Mouse (Mus musculus) kidney, postnatal 10 days (tissue): ENCODE data around the gene Slc22a14.

Source experiments
- DNase-seq: peaks from one replicate; pipeline ENCODE4 v3.0.0; 2021; ENCODE audit warnings: mixed read lengths

The Slc22a14 gene

DNA sequence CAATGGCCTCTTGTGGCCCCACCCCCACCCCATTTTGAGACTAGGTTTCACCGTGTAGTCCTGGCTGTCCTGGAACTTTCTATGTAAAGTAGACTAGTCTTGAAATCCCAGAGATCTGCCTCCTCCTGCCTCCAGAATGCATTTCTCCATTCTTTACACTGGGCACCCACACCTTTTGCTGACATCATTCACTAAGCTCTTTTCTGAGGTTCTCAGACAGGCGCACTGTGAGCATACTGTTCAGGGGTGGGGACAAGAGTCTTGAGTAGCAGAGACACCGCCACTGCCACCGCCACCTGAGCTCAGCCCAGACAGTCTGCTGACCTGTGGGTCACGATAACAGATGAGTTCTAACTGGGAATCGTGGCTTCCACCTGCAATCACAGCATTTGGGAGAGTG, 9.4 kb downstream of the Slc22a14 start:
- no peak for DNase-seq

DNA sequence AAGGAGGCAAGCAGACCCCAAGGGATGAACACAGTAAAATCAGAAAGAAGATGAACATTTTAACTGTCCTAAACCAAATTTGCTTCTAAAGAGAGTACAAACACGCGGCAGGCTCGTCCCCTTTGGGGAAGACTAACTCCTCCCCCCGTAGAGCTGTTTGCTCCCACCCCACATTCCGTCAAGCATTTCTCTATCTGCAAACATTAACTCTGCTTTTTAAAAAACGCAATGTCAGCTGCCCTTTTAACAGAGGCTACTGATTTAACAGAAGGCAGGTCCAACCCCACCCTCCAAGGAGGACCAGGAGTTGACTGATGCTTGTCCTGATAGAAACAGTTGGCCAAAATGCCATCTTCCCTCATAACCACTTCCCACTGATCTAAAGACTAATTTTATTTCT, 11.4 kb downstream of the Slc22a14 start:
- DNase-seq: peak; percentile 28

DNA sequence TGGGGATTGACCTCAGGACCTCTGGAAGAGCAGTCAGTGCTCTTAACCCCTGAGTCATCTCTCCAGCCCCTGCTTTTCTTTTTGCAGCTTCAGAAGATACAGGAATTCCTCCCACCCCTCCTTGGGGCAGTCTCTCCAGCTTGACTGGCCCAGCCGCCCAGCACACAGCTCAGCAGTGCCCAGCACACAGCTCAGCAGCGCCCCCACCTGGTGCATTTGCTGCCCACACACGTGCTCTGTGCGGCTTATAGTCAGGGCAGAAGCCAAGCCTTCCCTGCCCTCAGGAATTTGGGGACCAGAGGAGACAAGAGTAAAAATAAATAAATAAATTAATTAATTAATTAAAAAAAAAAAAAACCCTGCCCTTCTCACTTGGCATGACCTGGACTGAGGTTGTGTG, 13.3 kb downstream of the Slc22a14 start:
- DNase-seq: peak; percentile 92

DNA sequence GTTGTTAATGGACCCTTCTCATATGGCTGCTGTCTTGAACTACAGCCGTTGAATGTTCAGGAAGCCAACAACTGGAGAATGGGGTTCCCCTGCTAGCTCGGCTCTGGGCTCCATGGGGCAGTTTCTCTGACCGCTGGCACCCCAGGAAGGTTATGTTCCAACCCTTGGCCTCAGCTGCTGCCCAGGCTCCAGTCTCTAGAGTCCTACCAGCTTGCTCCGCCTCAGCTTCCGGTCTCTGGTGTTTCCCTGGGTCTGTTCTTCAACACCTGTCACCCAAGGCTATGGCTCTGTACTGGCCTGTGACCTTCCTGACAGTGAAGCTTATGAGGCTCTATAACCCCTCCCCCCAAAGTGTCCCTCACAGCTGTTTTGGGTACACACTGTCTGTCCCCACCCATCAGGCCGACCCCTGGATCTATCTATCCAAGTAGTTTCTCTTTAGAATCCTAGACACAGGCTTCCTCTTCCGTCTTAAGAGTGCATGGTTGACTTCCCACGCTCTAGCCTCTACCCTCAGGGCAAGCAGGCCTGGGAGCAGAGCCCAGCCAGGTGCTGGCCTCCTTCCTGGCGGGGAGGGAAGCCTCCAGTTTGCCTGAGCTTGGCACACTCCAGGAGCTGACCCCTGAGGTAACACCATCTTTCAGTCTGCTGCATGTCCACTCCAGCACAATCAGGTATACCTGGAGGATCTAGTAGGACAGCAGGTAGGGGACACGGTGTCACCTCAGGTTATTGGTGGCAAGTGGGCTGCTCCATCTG, 14.2 kb downstream of the Slc22a14 start:
- peak; percentile 42 for DNase-seq

DNA sequence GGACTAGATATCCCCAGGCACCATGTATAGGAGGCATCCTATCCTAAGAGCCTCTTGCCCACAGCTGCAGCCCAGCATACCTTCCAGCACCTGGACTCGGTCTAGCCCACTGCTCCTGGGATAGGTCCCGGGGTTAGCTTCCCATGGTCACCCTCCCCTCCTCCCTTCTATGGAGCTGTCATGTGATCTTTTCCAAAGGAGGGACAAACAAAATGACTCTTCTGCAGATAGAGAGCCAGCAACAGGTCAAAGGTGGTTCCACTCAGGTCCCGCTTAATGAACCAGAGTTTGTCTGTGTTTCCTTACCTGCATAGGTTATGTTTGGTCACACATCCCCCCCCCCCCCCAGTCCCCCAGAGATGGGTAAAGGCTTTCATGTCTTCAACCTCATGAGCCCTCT, 14.8 kb downstream of the Slc22a14 start:
- no peak for DNase-seq

DNA sequence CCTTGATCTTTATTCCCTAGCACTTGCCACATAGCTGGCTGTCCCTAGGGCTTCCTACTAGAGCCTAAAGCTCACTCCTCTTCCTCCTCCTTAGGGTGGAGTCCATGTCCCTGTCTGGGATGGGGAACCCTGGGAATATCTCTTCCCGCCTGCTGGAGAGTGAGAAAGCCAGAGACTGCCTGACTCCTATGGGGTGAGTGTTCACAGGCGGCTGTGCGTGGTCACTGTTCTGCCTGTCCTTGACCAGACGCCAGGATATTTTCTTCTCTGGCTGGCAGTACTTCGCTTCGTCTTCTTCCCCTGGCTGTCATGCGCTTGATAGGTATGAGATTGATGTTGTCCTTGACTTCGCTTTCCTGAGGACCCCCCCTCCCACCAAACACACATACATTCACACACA, 19.0 kb downstream of the Slc22a14 start:
- no peak for DNase-seq

DNA sequence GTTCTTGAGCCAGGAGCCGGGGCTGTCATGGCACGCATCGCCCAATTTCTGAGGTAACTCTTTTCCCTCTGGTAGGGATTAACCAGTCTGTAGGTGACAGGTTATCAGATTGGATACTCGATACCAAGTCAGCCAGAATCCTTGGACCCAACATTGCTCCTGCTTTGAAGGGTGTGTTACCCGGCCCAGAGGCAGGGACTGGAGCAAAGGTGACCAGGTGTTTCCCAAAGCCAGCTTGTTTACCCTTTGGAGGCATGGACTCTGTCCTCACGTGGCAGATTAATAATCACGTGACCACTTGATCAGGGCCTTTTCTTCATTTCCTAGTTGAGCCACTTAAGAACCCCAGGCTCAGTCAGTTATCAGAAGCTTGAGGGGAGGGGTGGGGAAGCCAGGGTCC, 22.6 kb downstream of the Slc22a14 start:
- DNase-seq: no peak

DNA sequence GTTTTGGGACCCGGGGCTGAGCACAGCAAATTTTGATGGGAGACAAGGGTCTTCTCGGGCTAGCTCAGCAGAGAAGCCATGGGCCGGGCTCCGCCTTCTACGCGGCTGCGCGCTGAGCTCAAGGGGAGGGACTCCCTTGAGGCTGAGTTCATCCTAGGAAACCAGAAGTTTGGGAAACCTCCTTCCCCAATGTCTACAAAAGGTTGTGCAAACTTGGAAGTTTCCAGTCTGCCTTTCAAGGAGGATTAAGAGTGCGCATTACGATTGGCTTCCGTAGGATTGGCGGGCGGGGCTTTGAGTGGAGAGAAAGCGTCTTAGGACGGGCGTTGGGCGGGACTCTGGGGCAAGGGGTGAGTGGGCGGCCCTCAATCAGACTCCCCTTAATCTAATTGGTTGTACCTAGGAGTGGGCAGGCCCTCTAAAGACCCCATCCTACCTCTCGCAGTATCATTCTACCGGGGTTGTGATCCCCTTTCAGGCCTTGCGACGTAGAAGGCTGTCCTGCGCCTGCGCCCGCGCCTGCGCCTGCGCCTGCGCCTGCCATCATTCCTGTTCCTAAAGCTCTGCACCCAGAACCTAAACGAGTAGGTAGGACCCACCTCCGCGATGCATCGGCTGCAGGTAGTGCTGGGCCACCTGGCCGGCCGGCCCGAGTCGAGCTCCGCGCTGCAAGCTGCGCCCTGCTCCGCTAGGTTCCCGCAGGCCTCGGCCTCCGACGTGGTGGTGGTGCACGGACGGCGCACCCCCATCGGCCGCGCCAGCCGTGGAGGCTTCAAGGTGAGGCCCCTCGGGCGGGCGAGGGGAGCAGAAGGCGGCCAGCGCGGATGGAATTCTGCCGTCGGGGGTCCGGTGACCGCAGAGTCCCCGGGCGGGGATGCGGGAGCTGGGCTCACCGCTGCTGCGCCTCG, 24.2 kb downstream of the Slc22a14 start, which contains the start of gene Myd88:
Gene Myd88, minus strand, starts transcription at position 503 of the 908 bp plus-strand sequence.
- DNase-seq: peak; percentile 97

DNA sequence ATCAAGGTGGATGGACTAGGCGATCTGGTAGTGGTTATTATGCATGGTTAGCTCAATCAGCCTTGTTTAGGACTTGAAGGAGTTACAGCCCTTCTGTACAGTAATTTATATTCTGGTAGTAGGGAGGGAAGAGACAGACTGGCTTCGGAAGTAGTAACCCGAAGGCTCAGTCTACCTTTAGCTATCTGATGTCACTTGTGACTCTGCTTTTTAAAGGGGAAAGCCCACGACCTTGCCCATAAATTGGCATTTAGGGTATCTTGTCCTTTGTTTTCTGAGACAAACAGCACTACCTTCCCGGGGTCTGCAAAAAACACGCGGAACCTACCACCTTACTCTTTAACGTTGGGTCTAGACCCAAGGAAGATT, 25.2 kb downstream of the Slc22a14 start:
- no peak for DNase-seq

DNA sequence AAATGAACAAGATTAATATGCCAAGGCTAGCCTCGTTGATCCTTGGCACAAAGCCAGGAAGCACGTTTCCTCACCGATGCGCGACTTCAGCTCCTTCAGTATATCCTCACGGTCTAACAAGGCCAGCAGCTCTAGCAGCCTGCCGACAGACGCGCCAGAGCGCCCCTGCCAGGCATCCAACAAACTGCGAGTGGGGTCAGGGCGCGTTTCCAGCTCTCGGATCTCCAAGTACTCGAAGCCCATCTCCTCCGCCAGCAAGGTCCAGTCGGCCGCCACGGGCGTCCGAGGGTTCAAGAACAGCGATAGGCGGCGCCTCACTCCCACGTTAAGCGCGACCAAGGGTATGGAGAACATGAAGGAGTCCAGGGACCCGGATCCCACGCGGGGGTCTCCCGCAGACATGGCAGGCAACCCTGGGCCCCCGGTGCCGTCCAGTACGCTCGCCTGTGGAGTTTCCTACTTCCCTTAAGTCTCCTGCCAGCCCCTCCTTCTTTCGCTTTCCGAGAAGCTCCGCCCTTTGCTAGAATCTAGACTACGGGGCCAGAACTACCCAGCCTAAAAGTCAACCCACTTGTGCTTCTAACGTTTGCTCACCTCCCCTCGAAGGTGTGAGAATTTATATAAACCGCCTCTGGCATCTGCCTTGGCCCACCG, 25.7 kb downstream of the Slc22a14 start, which contains the start of gene Acaa1a:
Gene Acaa1a, plus strand, starts transcription at position 119 of the 654 bp plus-strand sequence.
- DNase-seq: peak; percentile 82

DNA sequence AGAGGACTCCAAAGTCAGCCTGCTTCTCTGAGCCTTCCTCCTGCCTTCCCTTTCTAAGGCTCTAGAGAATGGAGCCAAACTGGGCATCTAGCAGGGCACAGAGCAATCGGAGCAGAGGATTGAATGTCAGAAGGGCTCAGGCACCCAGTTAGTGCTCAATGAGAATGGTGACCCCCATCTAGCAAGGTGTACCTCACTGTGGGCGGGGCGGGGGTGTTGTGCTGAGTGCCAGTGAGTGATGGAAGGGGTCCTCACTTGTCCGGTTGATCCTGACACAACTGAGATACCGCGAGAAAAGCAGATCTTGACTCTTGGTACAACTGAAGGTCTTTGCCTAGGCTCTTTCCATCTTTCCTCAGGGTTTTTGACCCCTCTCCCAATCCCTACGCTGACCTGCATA, 26.2 kb downstream of the Slc22a14 start:
- no peak for DNase-seq

DNA sequence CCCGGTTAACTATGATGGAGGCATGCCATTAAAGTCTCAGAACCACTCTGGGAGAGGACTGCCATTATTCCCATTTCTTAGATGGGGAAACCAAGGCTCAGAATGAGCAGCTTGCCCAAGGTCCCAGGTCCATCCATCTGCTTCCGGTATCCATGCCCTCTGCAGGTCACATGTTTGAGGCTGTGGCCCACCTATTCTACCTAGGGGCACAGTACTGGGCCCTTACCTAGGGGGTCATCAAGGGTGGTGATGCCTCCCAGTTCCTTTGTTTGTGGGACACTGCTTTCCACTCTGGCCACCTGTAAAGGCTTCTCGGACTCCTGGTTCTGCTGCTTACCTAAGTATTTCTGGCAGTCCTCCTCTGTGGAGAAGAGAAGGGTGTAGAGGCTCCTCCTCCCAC, 27.0 kb downstream of the Slc22a14 start:
- no peak for DNase-seq

DNA sequence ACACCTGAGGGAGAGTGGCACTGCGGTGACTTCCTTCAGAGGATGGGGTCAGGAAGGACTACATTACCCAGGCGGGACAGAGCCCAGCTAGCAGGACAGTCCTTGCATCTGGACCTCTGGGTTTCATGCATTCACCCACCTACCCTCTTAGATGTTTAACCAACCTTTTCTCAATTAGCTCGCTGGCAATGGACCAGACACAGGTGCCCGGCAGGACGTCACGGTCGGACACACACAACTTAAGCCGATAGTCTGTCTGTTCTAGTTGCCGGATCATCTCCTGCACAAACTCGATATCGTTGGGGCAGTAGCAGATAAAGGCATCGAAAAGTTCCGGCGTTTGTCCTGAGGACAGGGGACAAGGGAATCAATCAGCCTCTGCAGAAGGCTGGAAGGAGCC, 27.5 kb downstream of the Slc22a14 start:
- DNase-seq: peak; percentile 49

DNA sequence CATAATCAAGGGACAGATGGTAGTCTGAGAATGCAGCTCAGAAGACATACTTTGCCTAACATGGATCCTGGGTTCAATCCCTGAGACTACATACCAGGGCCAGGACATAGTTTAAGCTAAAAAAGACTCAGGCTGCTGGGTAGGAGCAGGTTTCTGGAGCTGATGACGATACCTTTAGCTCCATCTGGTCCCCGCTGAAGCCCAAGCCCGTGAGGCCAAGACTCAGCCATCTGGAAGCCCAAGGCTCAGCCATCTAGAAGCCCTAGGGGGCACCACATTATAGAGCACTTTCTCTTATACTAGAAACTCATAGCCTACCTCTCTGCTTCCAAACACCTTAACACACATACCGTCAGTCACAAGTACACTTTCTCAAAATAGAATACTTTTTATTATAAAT, 29.8 kb downstream of the Slc22a14 start:
- DNase-seq: no peak

DNA sequence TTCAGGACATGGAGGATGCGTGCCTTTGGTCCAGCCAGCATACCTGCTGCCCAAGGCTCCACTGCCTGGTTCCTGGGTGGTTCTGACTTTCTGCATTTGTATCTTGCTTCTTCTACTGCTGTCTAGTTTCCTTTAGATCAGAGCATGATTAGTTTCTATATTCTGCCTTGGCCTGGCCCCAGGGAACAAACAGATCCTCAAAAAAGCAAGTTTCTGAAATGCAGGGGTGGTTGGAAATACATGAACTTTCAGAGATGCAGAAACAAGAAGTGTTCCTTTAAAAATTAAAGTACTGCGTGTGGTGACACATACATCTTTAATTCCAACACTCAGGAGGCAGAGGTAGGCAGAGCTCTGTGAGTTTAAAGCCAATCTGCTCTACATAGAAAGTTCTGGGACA, 30.5 kb downstream of the Slc22a14 start:
- DNase-seq: no peak

DNA sequence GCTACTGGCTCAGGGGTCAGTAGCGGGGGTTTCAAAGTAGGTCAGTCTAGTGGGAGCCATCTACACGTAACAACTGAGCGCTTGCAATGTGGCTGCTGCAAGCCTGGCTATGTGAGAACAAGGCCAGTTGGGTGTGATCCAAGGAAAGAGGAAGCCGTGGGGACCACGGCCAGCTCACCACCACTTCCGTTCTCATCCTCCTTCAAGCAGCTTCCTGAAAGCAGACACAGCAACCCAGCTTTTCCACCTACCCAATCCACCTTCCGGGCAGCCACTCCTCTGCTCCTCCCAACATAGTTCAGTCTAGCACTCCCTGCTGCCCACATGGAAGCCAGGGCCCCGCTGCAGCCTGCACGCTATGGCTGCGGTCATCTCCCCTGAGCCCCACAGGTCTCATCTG, 31.0 kb downstream of the Slc22a14 start:
- peak; percentile 78 for DNase-seq

DNA sequence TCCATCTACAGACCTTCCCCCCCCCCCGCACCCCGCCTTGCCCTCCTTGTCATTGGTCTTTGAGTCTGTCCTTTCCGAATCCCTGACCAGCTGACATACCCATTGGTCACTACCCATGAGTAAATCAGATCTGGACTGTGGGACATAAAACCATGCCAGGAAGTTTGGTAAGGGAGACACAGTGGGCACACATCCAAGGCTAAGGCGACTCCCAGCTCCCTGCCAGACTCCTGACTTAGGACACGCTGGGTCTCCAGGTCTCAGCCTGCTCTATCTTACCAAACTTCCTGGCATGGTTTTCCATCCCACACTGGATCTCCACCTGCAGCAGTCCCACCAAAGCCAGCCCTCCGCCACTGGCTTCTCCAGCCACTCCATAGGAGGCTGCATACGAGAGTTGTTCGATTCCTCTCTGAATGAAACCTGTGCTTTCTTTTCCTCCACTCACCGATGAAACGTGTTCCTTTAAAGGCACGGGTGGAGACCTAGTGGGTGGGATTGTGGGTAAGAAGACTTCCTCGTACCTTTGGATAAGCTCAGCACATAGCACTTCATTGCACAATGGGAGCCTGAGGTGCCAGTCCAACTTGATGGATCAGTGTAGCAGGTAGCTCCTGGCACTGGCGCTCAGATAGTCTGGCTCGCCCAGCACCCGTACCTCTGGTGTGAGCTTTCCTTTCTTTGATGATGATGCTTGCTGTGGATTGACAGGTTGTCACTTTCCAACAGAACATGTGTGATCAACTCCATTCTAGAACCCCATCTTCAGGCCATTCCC, 35.0 kb downstream of the Slc22a14 start:
- no peak for DNase-seq

DNA sequence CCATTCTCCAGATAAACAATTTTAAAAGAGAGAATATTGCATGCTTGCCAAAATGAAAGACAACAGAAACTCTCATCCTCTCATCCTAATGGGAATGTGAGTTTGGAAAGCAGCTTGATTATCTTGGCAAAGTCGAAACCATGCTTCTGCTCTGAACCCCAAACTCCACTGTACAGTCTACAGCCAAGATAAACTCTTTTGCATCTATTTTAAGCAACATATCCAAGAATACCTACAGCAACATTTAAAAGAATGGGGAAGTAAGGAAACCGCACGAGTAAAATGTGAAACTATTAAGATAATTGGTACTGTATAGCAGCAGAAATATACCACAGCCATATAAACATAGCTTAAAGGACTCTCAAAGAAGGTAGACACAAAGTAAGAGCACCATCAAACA, 36.9 kb downstream of the Slc22a14 start:
- no peak for DNase-seq

DNA sequence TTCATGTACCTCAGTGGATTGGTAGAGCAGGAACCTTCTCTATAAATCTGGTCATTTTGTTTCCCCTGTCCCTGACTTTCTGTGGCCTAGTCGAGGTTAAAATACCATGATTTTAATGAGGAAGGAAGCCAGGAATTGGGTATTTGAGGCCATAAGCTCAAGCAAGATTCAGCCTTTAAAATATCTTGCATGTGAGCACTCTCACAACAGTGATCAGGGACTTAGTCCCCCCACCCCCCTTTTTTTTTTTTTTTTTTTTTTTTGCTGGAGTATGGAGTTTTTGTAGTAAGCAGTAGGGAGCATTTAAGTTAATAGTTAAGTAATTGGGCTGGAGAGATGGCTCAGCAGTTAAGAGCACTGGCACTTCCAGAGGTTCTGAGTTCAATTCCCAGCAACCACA, 41.2 kb downstream of the Slc22a14 start:
- no peak for DNase-seq

DNA sequence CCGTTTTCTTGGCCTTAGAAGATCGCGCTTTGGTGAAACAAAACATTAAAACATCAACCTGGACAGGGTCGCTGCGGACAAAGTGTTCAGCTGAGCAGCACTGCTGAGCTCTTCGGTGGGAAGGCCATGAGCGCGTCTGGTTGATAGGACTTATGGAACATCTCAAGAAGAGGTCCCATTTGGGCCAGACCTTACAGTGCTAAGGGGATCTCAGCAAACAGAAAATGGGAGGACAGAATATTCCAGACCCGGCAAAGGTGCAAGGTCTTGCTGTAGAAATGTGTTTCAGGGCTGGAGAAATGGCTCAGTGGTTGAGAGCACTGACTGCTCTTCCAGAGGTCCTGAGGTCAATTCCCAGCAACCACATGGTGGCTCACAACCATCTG, 42.1 kb downstream of the Slc22a14 start:
- DNase-seq: no peak

DNA sequence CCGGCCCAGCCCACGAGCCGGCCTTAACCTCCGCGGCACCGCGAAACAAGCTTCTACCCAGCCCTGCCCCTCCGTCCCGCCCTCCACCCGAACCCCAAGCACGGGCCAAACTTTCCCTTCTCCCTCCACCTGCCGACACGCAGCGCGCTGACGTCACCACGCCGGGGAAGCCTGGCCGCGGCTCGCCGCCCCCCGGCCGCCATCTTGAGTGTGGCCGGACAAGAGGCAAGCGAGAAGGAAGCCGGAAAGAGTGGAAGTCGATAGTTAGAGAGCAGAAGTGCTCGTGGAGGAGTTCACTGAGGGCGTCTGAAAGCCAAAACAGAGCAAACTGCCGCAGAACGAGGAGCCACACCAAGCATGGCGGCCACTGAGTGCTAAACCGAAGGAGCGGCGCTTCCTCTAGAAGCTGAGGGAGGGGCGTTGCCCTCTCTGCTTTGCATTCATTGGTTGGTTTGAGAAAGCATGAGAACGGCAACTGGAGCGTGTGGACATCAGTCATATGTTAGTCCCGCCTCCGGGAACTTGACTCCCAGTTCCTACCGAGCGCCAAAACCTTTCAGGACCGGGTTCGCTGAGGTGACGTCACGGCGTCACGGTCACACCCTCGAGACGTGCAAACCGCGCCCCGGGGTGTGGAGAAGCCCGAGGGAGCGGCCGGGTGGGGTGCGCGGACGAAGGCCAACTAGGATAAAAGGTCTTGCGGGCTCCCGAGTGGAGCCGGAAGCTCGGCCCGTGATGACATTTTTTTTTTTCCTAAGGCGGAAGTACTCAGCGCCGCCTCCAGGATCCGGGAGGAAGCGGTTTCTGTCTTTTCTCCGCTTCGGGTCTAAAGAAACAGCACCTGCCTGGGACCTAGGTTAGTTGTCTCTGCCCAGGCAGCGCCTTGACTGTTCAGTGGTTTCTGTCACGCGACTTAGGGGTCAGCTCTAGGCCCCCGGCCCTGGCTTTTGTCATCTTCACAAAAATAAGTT, 42.8 kb downstream of the Slc22a14 start, which contains the start of gene Oxsr1:
Gene Oxsr1, minus strand, starts transcription at position 139 of the 971 bp plus-strand sequence.
- DNase-seq: peak; percentile 99
